Mouse (Mus musculus) hematopoietic stem cell, adult 5-6 weeks (primary cell): ENCODE data around the gene Actl11. TPM values are rescaled to one million over a fixed set of nuclear protein-coding genes. Genes with fewer than 3 reads are reported as not detected.
A peak's percentile ranks its signal among the peaks of the same experiment; 100 is the strongest.

Experiments
- ATAC-seq, 2 experiments: fragments of 125-278 bp in 1 of 2; replicated peaks in 1 of 2; 2 replicates each; pipeline ENCODE4 v1.8.0; 2016 to 2017; ENCODE audit warnings: inconsistent platforms in 2 of 2, mild to moderate bottlenecking in 2 of 2, moderate number of reproducible peaks in 2 of 2, low read depth in 1 of 2, moderate TSS enrichment in 1 of 2; ENCODE audit not compliant: low FRiP score in 2 of 2, poor library complexity in 2 of 2, severe bottlenecking in 2 of 2, insufficient read depth in 1 of 2, low TSS enrichment in 1 of 2
- total RNA-seq: library from RNA; stranded (forward); fragments of 172-1452, 232-1000 nt; gene quantifications from 2 replicates; pipeline ENCODE4 v1.2.3, GENCODE M21; 2017

Actl11 gene
- total RNA-seq, 1 experiment from 2014 or later: not detected

- no peak for ATAC-seq
Observed at GRCm38 (mm10) chr9:107914764-107915420, 13.4 kb upstream of the Actl11 start.

DNA sequence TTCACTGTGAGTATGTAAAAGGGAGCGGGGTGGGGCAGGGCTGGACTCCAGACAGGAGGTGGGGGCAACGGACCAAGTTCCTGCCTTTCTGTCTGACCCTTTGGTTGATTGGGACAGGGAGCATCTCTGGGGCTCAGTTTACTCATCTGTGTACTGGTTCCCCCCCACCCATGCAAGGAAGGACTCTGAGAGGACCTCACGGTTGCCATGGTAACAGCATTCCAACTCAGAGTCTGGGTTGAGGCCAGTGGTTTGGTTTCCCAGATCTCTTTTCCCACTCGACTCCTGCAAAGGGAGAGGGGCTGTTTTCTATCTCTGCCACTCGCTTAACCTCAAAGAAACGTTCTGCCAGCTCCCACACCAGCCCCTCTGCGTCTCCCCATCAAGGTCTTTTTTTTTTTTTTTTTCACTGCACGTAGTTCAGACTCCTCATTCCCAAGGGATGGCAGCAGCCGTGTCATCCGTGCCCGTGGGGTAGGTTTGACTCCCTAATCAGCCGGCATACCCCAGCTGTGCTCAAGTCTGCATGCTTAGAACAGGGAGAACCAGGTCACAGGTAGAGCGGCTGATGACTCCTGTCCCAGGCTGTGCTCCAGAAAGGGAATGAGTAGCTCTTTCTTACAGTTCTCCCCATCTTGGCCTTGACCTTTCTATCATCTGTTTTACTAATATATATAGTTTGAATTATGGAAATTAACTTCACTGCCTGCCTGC lies 10.2 kb upstream of the Actl11 start:
- ATAC-seq: no peak

- no peak for ATAC-seq
Observed at GRCm38 (mm10) chr9:107918884-107919283, 9.4 kb upstream of the Actl11 start.

DNA sequence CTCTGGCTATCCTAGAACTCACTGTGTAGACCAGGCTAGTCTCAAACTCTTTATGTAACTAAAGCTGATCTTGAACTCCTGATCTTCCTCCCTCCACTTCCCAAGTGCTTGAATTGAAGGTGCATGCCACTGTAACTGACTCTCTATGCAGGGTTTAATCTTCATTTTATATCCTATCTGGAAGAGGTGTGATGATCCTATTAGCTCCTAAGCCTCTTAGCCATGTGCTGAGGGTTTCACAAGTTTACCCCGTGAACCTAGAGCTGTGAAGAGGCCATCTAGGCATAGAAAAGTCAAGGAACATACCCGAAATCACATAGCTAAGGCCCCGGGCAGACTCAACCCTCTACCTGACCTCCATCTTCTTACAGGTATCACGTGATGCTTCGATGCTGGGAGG lies 8.8 kb upstream of the Actl11 start:
- ATAC-seq: no peak

DNA sequence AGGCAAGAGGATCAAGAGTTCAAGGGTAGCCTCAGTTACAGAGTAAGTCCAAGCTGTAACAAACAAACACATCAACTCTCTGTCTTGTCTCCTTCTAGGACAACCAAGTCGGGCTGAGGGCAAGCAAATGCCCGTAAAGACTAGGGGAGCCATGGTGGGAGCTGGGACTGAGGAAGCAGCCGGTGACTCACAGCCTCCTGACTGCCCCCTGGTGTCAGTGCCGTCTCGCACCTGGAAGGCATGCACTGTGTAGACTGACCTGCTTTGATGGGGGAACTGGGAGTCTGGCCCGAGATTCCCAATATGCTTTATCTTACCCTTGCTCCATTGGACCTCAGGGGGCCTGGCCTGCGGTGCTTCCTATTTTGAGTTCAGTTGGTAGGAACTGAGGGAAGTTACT lies 5.2 kb upstream of the Actl11 start:
- peak; percentile 43 to 61; a peak in 2 of 4 replicates for ATAC-seq

GRCm38 (mm10) chr9:107923956-107924355 lies 4.3 kb upstream of the Actl11 start:
- peak; percentile 65 to 74 for ATAC-seq

DNA sequence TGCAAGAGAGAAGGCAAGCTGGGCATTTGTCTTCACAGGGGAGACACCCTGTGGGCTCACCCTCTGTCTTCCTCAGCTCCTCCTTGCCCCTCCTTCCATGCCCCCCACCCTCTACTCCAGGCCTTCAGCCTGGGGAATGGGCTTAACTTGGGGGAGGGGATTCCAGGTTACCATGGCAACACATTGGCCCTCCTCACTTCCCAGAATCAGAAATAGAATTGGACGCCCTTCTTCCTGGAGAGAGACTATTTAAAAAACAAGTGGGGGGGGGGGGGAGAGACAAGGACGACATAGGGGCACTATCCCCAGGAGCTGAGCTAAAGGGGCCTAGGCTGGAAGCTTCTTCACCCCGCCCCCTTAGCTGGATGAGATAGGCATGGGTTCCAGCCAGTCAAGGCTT lies 3.0 kb upstream of the Actl11 start:
- ATAC-seq: no peak

DNA sequence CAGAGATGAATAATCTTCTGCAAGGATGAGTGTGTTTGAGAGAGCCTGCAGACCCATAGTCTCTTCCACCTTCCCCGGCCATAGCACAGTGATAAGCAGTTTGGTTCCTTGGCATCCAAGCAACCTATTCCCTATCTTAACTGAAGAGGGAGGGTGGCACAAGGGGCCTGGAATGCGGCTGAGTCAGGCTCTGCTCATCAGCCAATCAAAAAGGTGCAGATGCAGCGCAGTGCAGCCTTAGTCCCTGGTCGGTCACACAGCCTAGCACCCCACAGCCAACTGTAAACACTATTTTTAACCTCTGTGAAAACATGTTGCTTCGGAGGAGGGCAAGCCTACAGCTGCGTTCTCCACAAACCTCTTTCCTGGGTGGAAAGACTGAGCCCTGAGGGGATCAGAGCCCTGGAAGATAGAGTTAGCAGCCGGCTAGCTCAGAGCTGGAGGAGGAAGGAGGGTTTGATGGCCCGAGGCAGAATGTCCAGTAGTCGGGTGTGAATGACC lies 1.3 kb upstream of the Actl11 start:
- no peak for ATAC-seq

DNA sequence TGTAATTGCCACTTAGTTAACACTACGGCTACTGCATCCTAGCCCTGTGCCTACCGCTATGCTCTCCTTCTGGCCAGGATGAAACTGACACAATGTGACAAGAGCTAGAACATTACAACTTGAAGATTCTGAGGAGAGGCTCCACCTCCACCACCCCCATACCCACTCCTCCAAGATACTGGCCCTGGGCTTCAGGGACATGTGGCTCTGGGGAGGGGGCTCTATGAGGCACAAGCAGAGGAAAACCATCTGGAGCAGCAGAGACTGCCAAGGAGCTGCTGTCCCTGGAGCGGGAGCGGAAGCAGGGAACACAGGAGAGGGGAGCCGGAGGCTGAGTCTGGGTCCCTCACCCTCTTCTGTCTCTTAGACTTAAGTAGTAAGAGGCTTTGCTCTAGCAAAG lies 520 bp upstream of the Actl11 start:
- no peak for ATAC-seq

DNA sequence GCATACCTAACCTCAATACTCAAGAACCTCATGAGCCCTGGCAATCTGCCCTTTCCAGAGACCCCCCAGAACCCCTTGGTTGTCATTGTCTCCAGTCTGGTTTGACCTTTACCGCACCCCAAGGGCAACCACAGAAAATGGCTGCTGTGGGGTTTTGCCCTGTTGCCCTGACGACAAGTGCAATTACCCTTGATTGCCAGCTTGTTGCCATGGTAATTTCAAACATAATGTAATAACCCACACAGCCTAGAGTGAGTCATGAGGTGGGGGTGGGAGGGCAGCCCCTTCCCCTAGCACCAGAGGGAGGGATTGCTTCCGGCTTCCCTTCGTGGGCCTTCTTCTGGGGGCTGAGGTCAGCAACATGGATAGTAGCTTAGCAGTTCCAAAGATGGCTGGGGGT lies 4.0 kb downstream of the Actl11 start:
- no peak for ATAC-seq

DNA sequence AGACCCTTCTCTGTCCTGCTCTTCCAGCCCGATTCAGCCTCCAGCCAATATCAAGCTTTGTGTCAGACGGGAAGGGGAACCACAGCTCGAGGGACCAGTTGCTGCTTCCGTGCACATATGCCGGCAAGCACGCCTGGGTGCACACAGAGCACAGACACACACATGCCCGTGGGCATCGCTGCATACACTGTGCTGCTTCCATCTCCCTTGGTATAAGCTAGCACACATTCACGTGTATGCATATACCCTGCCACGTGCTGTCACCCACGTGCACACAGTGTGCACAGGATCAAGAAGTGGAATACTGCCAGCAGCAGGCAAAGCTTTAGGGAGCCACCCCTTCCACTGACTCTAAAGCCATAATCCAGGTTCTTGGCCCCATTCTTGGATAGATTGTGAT lies 5.9 kb downstream of the Actl11 start:
- ATAC-seq: no peak

- no peak for ATAC-seq
Observed at GRCm38 (mm10) chr9:107935374-107935773, 7.1 kb downstream of the Actl11 start, which contains the start of gene Camkv. TSS of gene Camkv (plus strand) at chr9:107935674.

DNA sequence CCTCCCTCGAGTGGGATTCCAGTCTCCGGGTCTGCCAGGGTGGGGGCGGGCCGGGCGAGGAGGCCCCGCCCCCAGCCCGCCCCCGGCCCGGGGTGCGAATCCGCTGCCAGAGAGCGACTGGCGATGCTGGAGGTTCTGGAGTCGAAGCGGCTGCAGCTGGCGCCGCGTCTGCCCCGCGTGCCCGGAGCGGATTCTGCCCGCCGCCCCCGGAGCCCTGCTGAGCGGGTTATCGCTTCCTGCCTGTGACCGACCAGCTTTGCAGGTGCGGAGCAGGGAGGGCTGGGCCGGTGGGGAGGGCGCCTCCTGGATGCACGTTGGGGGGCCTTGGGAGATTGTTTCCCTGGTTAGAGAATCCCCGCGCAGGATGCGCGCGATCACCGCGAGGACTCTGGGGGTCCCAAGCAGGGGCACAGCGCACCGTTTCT lies 7.5 kb downstream of the Actl11 start:
- ATAC-seq: peak; percentile 39 to 58

GRCm38 (mm10) chr9:107936215-107936822 lies 8.1 kb downstream of the Actl11 start:
- no peak for ATAC-seq

DNA sequence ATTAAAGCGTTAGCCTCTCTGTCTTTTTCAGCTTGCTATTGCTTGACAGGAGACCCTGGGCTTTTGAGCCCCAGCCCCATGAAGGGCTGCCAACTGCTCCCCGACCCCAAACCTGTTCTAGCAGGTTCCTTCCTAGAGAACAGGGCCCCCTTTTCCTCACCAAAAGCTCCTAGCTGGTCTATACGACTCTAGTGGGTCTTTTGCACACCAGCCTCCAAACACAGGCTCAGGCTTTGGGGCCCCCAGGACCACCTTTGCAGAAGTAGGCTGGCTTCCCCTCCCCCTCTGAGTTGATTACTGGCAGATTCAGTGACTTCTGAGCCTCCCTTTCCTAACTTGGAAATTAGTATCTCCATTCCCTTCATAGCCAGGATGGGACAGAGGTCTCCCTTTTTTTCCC lies 8.6 kb downstream of the Actl11 start:
- no peak for ATAC-seq

- ATAC-seq: no peak
Observed at GRCm38 (mm10) chr9:107947241-107948194, 19.2 kb downstream of the Actl11 start.

DNA sequence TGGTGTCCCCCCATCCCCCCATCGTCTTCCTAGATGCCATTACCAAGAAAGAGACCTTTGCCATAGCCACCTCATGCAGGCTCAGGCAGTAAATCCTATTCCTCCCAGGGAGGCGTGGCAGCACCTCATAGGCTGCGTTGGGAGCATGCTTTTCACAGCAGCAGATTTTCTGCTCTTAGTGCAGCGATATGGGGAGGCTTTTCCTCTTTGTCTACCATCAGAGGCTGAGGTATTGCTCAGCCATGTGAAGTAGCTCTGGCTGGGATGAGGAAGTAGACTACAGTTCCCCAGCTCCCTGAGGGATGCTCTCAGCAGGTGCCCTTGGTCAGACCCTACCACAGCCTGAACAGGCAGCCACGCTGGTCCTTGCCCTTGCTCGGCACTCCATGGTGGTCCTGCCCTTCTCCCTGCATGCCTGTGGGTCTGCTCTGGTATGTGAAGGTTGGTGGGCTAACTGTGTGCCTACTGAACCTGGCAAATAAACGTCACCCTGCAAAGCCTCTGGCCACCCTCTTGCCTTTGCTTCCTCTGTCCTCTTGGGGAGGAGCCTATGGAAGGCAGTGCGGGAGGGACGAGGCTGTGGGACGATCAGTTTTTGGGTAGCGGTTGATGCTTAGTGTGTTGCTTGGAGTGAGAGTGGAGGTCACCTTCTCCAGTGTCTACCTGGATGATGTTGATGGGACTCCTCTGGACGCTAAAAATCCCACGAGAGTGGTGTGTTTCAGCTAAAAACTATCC lies 21.1 kb downstream of the Actl11 start:
- ATAC-seq: no peak
